Mouse (Mus musculus) adrenal gland, postnatal 36 days (tissue): ENCODE results near the gene Plscr4. TPM values are rescaled to one million over a fixed set of nuclear protein-coding genes. Genes with fewer than 3 reads are reported as not detected.

Source experiments
- DNase-seq, 2 experiments: peaks; one replicate each; pipeline ENCODE4 v3.0.0; 2021; ENCODE audit warnings: mixed read lengths in 1 of 2
- total RNA-seq, 2 experiments: library from RNA; stranded (reverse); gene quantifications; 2 replicates each; pipeline ENCODE4 v1.2.3; 2021

Plscr4 gene
- total RNA-seq, 2 experiments from 2014 or later, result 10.7 to 19.2 TPM

- DNase-seq, result peak in 1 of 2 experiments; percentile 5
These were observed 54.5 kb downstream of the Plscr4 start for GRCm38 (mm10) chr9:92511696-92512095.

GRCm38 (mm10) chr9:92517036-92517435 is 59.9 kb downstream of the Plscr4 start:
- no peak for DNase-seq

GRCm38 (mm10) chr9:92520751-92521150 is 63.6 kb downstream of the Plscr4 start:
- DNase-seq, result no peak

- DNase-seq, result no peak
These were observed 67.3 kb downstream of the Plscr4 start for GRCm38 (mm10) chr9:92524506-92524905.

- DNase-seq, result no peak
These were observed 72.9 kb downstream of the Plscr4 start for GRCm38 (mm10) chr9:92530055-92530454.

- peak; percentile 28 to 51 for DNase-seq
These were observed 80.6 kb downstream of the Plscr4 start for GRCm38 (mm10) chr9:92537735-92538134.

GRCm38 (mm10) chr9:92538216-92538615 is 81.0 kb downstream of the Plscr4 start:
- DNase-seq, result no peak

Other genes starting within 250 kb of the Plscr4 start
- gene Plscr1, start 207.6 kb upstream of the Plscr4 start, total RNA-seq, result 10 to 100 TPM; 10.5 to 14.1 TPM
- gene Plscr2, start 181.8 kb upstream of the Plscr4 start, total RNA-seq, result 10 to 100 TPM; 11.7 to 24.9 TPM
- gene 1700057G04Rik, start 148.0 kb upstream of the Plscr4 start, total RNA-seq, result not detected
- 100 to 1,000 TPM; 183 to 292 TPM for gene Plod2, start 84.8 kb downstream of the Plscr4 start, total RNA-seq